Mouse (Mus musculus) brain, embryonic 14.5 days (tissue): ENCODE measurements at regions not wholly inside any gene's neighbourhood (a gene's known extent, or its start where the extent isn't known, plus 50 kb on each side); places are given as distances from the start of the nearest gene placed in this dataset.

ENCODE experiments used
- CTCF ChIP-seq: fragments of 200-500 bp; IDR thresholded peaks from 2 replicates; pipeline ENCODE4 v1.5.1; 2012; ENCODE audit warnings: inconsistent platforms, mild to moderate bottlenecking, moderate library complexity, borderline replicate concordance; ENCODE audit not compliant: insufficient read depth, insufficient read length; ENCODE audit errors: extremely low read depth
- POLR2A ChIP-seq: fragments of 200-500 bp; IDR thresholded peaks from 2 replicates; pipeline ENCODE4 v1.6.1; 2012; ENCODE audit warnings: mild to moderate bottlenecking, inconsistent platforms, borderline replicate concordance; ENCODE audit not compliant: poor library complexity, insufficient read depth, insufficient read length, severe bottlenecking; ENCODE audit errors: extremely low read depth

DNA sequence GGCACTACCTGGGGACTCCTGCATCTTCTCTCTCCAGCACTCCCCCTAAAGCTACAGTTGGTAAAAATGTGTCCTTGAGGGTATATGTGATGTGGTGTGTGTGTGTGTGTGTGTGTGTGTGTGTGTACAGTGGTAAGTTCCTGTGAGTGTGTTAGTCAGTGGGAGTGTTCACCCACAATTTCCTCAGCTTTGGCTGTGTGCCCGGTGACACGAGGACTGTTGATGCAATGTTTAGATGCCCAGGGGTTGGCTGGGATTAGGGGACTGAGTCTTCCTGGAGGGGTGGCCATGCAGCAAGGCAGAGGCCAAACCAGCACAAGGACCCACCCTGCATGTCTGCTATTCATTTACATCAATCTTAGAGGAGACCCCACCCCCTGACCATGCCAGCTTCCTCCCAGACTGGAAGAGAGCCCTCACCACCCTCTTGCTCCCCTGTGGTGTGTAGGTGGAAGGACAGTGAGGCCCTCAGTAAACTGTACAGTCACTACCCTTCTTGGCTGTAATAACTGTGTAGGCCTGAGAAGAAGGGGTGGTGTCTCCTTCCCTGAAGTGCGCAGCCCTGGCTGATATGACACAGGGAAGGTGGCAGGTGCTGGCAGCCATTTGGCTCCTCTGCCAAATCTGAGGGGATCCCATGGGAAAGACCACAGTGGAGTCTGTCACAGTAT is 75.8 kb upstream of the Gm26897 start:
- TF ChIP-seq POLR2A (no peak), CTCF (no peak)
